Mouse (Mus musculus): ENCODE measurements around the gene Cdk5rap2. TPM values are rescaled to one million over a fixed set of nuclear protein-coding genes. Genes with fewer than 3 reads are reported as not detected.
A peak's percentile ranks its signal among the peaks of the same experiment; 100 is the strongest.

Gene Cdk5rap2
- total RNA-seq (2018; cell fraction: chromatin; rRNA removed), result 10 to 100 TPM; 21.2 to 68.3 (median 44.6) TPM
- 10 to 100 TPM in 22 of 26 experiments, 1 to 10 TPM in 4; 8.3 to 17.5 (median 11.8) TPM for total RNA-seq (2018; cell fraction: cytosol; rRNA removed)
- total RNA-seq (2018; cell fraction: nucleus; rRNA removed), result 10 to 100 TPM in 25 of 26 experiments, 1 to 10 TPM in 1; 9.1 to 30.6 (median 22.5) TPM
- polyA plus RNA-seq (2018), result 9.5 to 18.6 TPM (median 10.4 TPM) in 3 replicates

DNA sequence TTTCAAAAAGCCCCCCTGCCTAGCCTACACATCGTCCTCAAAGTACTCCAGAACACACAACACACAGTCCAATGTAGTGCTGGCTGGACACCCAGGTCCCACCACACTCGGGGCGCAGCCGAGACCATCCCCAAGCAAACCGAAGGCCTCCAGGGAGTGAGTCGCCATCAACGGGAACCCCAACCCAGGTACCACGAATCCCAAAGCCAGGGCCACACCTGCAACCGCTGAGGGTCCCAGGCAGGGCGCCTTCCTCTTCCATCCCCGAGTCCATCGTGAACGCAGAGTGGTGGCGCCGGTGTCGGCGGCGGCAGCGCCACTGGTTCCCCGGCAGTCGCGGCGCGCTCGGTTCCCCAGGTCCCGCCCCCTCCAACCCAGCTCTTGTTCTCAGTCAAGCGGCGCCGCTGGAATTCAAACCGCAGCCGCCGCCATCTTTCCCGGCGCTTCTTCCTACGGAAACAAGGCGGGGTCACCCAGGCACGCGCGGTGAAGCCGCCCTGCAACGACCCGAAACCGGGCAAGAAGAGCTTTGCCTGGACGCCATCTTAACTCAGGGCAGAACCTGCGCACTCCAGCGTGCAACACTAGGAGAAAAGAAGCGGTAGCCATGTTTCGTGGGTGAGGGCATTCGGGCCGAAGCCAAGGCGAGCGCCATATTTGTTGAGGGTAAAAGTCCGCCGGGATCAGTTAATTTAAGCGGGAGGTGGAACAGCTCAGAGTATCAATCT lies at the start of gene Cdk5rap2:
Gene Cdk5rap2 (minus strand): TSS at position 450 of the 728 bp plus-strand sequence.
- Histone ChIP-seq H3K79me2 (ENCODE audit: inconsistent target) (peaks cover 5% of the 10 kb centered on the region; the same call in 1 of the 2 replicates), H3K27ac (peak within 1 kb of the TSS; percentile 34), H3K36me3 (ENCODE audit: inconsistent target) (no peaks in the 10 kb centered on the region), H3K4me3 (ENCODE audit: inconsistent target) (peak within 1 kb of the TSS; percentile 82)
- WGBS (ENCODE audit: missing documents), result under 1% methylated on average over 55 of the region's 55 CpGs

- no peak overlapping the region for H3K27ac ChIP-seq
- WGBS (ENCODE audit: missing documents), result 86% methylated on average over 3 of the region's 3 CpGs
Measured at GRCm38 (mm10) chr4:70452161-70452560, 41.9 kb upstream of the Cdk5rap2 start.

GRCm38 (mm10) chr4:70451750-70452149 lies 41.5 kb upstream of the Cdk5rap2 start:
- Histone ChIP-seq H3K36me3 (ENCODE audit: inconsistent target) (no peaks in the 10 kb centered on the region), H3K4me3 (ENCODE audit: inconsistent target) (no peak overlapping the region), H3K79me2 (ENCODE audit: inconsistent target) (no peaks in the 10 kb centered on the region), H3K27ac (no peak overlapping the region)
- 0% methylated on average over 2 of the region's 2 CpGs for whole genome bisulfite sequencing (ENCODE audit: missing documents)

More at GRCm38 (mm10) chr4:70452161-70452560, 41.9 kb upstream of the Cdk5rap2 start:
- H3K79me2 ChIP-seq (ENCODE audit: inconsistent target), result no peaks in the 10 kb centered on the region
- H3K36me3 ChIP-seq (ENCODE audit: inconsistent target), result no peaks in the 10 kb centered on the region
- no peak overlapping the region for H3K4me3 ChIP-seq (ENCODE audit: inconsistent target)

DNA sequence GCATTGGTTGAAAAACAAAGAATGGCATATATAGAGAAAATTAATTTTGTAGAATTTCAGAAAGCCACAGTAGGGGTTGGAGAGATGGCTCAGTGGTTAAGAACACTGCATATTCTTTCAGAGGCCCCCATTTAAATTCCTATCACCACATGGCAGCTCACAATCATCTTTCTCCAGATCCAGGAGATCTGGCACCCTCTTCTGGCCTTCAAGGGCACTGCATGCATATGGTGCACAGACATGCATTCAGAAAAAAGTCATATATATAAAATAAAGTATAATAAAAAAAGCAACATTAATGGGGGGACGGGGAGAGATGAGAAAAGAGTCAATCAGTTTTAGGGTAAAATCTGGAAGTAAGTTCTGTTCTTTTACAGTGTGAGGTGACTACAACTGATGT lies 39.4 kb upstream of the Cdk5rap2 start:
- WGBS (ENCODE audit: missing documents), result 100% methylated on average over 1 of the region's 1 CpGs
- Histone ChIP-seq H3K79me2 (ENCODE audit: inconsistent target) (no peaks in the 10 kb centered on the region), H3K4me3 (ENCODE audit: inconsistent target) (no peak overlapping the region), H3K27ac (no peak overlapping the region), H3K36me3 (ENCODE audit: inconsistent target) (no peaks in the 10 kb centered on the region)

DNA sequence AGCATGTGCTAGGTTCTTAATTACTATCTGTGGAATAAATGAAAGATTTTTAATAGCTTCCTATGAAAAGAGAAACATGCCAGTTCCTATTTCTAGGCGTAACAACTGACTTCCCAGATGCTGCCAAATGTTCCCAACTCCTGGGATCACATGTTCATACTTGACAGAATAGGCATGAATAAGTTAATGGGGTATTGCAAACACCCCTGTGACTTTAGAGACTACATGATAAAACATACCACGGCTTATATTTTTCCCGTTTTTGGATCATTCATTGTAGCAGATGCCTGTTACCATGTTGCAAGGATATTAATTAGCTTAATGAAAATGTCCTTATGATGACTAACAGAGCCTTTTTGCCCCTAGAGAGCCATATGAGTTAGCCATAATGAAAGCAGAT lies 36.5 kb upstream of the Cdk5rap2 start:
- Histone ChIP-seq H3K4me3 (ENCODE audit: inconsistent target) (no peak overlapping the region), H3K27ac (no peak overlapping the region), H3K79me2 (ENCODE audit: inconsistent target) (no peaks in the 10 kb centered on the region), H3K36me3 (ENCODE audit: inconsistent target) (no peaks in the 10 kb centered on the region)
- WGBS (ENCODE audit: missing documents), result 85% methylated on average over 3 of the region's 3 CpGs

DNA sequence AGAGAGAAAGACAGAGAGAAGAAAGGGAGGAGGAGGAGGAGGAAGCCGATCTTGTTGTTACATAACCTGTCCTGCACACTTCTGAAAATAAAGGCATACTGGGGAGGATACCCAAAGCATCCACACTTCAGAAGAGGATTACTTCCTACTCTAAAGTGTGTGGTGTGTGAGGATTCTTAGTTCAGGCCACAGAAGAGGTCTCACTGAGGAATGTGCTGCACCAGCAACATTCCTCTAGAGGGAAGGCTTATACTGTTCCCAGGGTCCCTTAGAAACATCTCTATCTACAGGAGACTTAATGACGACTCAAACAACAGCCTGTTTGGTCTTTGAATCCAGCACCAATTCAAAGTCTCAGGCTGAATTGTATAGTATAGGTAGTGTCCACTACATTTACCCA lies 10.0 kb upstream of the Cdk5rap2 start:
- no peaks in the 10 kb centered on the region for H3K36me3 ChIP-seq (ENCODE audit: inconsistent target)
- H3K79me2 ChIP-seq (ENCODE audit: inconsistent target), result no peaks in the 10 kb centered on the region
- 86% methylated on average over 2 of the region's 2 CpGs for WGBS (ENCODE audit: missing documents)
- no peak overlapping the region for H3K27ac ChIP-seq
- H3K4me3 ChIP-seq (ENCODE audit: inconsistent target), result no peak overlapping the region

DNA sequence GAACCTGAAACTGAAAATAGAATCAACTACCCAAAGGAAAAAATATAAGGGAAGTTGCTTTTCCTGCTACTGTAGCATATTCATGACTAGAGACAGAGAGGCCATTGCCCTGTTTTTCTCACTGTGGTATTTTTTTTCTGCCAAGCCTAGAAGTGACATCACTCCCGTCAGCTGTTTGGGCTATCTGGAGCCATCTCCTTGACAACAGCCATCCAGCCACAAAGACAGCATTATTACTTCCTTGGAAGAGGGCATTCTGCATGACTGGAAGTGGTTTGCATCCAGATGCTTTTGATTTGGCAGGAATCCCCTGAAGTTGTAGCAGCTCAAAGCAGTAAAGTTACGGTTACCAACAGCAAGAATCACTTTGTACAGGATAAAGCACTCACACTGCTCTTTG lies 1.9 kb upstream of the Cdk5rap2 start:
- WGBS (ENCODE audit: missing documents), result 74% methylated on average over 2 of the region's 2 CpGs

DNA sequence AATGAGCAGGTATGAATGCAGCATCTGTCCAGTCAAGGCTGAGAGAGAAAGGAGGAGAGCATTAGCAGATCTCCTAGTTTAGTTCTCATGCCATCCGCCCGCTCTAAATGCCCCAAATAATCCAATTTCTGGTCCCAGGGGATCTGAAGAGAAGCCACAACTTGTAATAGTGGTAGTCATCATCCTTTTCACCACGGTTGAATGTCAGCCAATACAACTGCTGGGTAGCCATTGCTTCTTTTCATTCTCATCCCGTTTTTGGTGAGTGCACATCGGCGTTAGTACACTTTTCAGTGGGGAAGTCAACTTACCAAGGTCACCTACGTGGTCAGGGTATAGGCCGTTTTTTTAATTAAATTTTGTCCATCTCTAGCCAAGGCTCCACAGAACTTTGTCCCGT lies 787 bp downstream of the Cdk5rap2 start:
- H3K36me3 ChIP-seq (ENCODE audit: inconsistent target), result no peaks in the 10 kb centered on the region
- H3K27ac ChIP-seq, result no peak overlapping the region
- peaks cover 5% of the 10 kb centered on the region; the same call in 1 of the 2 replicates for H3K79me2 ChIP-seq (ENCODE audit: inconsistent target)
- H3K4me3 ChIP-seq (ENCODE audit: inconsistent target), result peak overlapping the region; percentile 82
- 38% methylated on average over 9 of the region's 9 CpGs for WGBS (ENCODE audit: missing documents)

More for the DNA sequence above, 1.9 kb upstream of the Cdk5rap2 start:
- Histone ChIP-seq H3K79me2 (ENCODE audit: inconsistent target) (peaks cover 5% of the 10 kb centered on the region; the same call in 1 of the 2 replicates), H3K4me3 (ENCODE audit: inconsistent target) (no peak overlapping the region), H3K36me3 (ENCODE audit: inconsistent target) (no peaks in the 10 kb centered on the region), H3K27ac (peak overlapping the region; percentile 38; the same call in 1 of the 2 replicates)

DNA sequence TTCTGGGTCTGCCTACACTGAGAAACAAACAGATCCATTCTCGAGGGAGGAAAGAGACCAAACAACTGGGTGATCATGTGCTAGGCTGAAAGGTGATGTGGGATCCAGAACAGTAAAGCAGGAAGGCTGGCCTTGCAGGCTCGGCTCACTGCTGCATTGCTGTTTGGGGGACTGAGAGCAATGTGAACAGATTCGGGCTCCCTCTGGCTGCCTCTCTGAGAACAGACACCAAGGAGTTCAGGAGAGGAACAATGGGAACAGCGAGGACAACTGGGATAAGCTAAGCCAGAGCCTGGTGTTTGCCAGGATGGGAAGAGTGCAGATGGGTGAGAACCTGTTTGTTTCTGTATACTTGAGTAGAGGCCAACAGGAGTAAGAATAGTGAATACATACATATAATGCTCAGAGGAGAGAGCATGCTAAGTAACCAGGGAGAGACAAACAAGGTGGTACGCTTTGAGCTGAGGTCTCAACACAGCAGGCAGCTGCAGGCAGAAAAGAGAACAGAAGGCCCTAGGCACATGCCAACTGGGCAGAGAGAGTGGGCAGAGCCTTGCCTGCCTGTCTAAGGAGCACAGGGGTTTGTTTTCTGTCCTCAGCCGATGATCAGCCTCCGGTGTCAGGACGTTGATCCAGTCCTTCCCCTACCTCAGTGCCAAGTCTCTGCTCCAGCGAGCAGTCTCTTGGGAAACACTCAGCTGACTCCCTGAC lies 8.0 kb downstream of the Cdk5rap2 start:
- Histone ChIP-seq H3K36me3 (ENCODE audit: inconsistent target) (no peaks in the 10 kb centered on the region), H3K4me3 (ENCODE audit: inconsistent target) (no peak overlapping the region), H3K79me2 (ENCODE audit: inconsistent target) (peaks cover 1% of the 10 kb centered on the region; the same call in 1 of the 2 replicates), H3K27ac (no peak overlapping the region)
- 90% methylated on average over 9 of the region's 9 CpGs for WGBS (ENCODE audit: missing documents)

GRCm38 (mm10) chr4:70399476-70399875 lies 10.8 kb downstream of the Cdk5rap2 start:
- Histone ChIP-seq H3K79me2 (ENCODE audit: inconsistent target) (no peaks in the 10 kb centered on the region), H3K4me3 (ENCODE audit: inconsistent target) (no peak overlapping the region), H3K36me3 (ENCODE audit: inconsistent target) (no peaks in the 10 kb centered on the region), H3K27ac (no peak overlapping the region)
- WGBS (ENCODE audit: missing documents), result 78% methylated on average over 5 of the region's 5 CpGs

DNA sequence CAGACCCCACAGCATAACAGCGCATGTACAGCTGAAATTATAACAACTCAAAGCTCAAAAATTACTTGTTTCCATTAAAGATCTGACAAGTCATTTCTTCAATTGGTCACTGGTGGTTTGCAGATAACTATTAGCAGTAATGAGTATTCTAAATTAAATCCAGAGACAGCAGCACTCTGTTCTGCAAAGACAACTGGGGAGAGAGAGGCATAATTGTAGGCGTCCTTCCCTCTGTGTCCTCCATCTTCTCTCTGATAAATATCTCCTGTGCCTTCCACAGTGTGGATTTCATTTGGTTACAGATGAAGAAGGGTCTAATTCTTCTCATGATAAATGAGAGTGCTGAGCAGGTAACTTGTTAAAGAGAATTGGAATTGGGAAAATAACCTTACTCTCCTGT lies 11.2 kb downstream of the Cdk5rap2 start:
- Histone ChIP-seq H3K27ac (no peak overlapping the region), H3K4me3 (ENCODE audit: inconsistent target) (no peak overlapping the region)
- WGBS (ENCODE audit: missing documents), result 100% methylated on average over 2 of the region's 2 CpGs

GRCm38 (mm10) chr4:70398088-70398487 lies 12.2 kb downstream of the Cdk5rap2 start:
- Histone ChIP-seq H3K79me2 (ENCODE audit: inconsistent target) (no peaks in the 10 kb centered on the region; the same call in 1 of the 2 replicates), H3K4me3 (ENCODE audit: inconsistent target) (no peak overlapping the region), H3K36me3 (ENCODE audit: inconsistent target) (no peaks in the 10 kb centered on the region), H3K27ac (no peak overlapping the region)
- WGBS (ENCODE audit: missing documents), result 84% methylated on average over 4 of the region's 4 CpGs

More for the DNA sequence above, 11.2 kb downstream of the Cdk5rap2 start:
- H3K79me2 ChIP-seq (ENCODE audit: inconsistent target), result no peaks in the 10 kb centered on the region; the same call in 1 of the 2 replicates
- no peaks in the 10 kb centered on the region for H3K36me3 ChIP-seq (ENCODE audit: inconsistent target)

GRCm38 (mm10) chr4:70396701-70397100 lies 13.5 kb downstream of the Cdk5rap2 start:
- WGBS (ENCODE audit: missing documents), result 97% methylated on average over 5 of the region's 5 CpGs
- H3K4me3 ChIP-seq (ENCODE audit: inconsistent target), result no peak overlapping the region
- H3K79me2 ChIP-seq (ENCODE audit: inconsistent target), result no peaks in the 10 kb centered on the region; the same call in 1 of the 2 replicates
- no peak overlapping the region for H3K27ac ChIP-seq
- H3K36me3 ChIP-seq (ENCODE audit: inconsistent target), result no peaks in the 10 kb centered on the region

DNA sequence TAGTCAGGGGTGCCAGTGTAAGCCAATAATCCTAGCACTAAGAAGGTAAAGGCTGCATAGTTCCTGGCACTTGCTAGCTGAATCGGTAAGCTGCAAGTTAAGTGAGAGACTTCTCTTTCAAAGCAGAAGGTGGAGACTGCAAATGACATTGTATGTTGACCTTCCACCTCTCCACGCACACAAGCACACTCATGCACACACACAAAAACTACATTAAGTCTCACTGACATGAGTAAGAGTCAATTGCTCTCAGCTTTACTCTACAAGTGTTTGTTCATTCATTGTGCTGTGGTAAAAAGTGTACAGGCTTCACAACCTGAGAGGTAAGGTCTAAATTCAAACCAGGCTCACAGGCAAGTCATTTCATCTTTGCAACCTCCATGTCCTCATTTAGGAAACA lies 15.5 kb downstream of the Cdk5rap2 start:
- 100% methylated on average over 2 of the region's 2 CpGs for WGBS (ENCODE audit: missing documents)
- Histone ChIP-seq H3K27ac (no peak overlapping the region), H3K79me2 (ENCODE audit: inconsistent target) (no peaks in the 10 kb centered on the region; the same call in 1 of the 2 replicates), H3K4me3 (ENCODE audit: inconsistent target) (no peak overlapping the region), H3K36me3 (ENCODE audit: inconsistent target) (no peaks in the 10 kb centered on the region)

Measured in macrophage (primary cell).